Mouse (Mus musculus): ENCODE measurements around the gene Blm.

Blm gene

GRCm38 (mm10) chr7:80535009-80535744 is at the start of gene Blm:
Gene Blm, minus strand, starts transcription at chr7:80535119.
- DNase-seq (ENCODE audit: low read depth, low spot score), result peak; percentile 98

GRCm38 (mm10) chr7:80583981-80584380 is 49.1 kb upstream of the Blm start:
- peak; percentile 71 for DNase-seq (ENCODE audit: low read depth, low spot score)

- DNase-seq (ENCODE audit: low read depth, low spot score), result no peak
These were observed 48.0 kb upstream of the Blm start for GRCm38 (mm10) chr7:80582821-80583451.

GRCm38 (mm10) chr7:80580368-80580767 is 45.4 kb upstream of the Blm start:
- peak; percentile 35 for DNase-seq (ENCODE audit: low read depth, low spot score)

GRCm38 (mm10) chr7:80577417-80577980 is 42.6 kb upstream of the Blm start:
- DNase-seq (ENCODE audit: low read depth, low spot score), result no peak

- peak; percentile 51 for DNase-seq (ENCODE audit: low read depth, low spot score)
These were observed 41.7 kb upstream of the Blm start for GRCm38 (mm10) chr7:80576626-80577025.

- DNase-seq (ENCODE audit: low read depth, low spot score), result no peak
These were observed 40.8 kb upstream of the Blm start for GRCm38 (mm10) chr7:80575750-80576149.

GRCm38 (mm10) chr7:80573076-80573475 is 38.2 kb upstream of the Blm start:
- no peak for DNase-seq (ENCODE audit: low read depth, low spot score)

GRCm38 (mm10) chr7:80567982-80568381 is 33.1 kb upstream of the Blm start:
- peak; percentile 69 for DNase-seq (ENCODE audit: low read depth, low spot score)

GRCm38 (mm10) chr7:80561931-80562330 is 27.0 kb upstream of the Blm start:
- DNase-seq (ENCODE audit: low read depth, low spot score), result no peak

GRCm38 (mm10) chr7:80561271-80561670 is 26.4 kb upstream of the Blm start:
- no peak for DNase-seq (ENCODE audit: low read depth, low spot score)

GRCm38 (mm10) chr7:80558572-80558971 is 23.7 kb upstream of the Blm start:
- no peak for DNase-seq (ENCODE audit: low read depth, low spot score)

GRCm38 (mm10) chr7:80558101-80558500 is 23.2 kb upstream of the Blm start:
- DNase-seq (ENCODE audit: low read depth, low spot score), result peak; percentile 61

GRCm38 (mm10) chr7:80557161-80557560 is 22.2 kb upstream of the Blm start:
- no peak for DNase-seq (ENCODE audit: low read depth, low spot score)

- no peak for DNase-seq (ENCODE audit: low read depth, low spot score)
These were observed 21.2 kb upstream of the Blm start for GRCm38 (mm10) chr7:80556166-80556565.

- DNase-seq (ENCODE audit: low read depth, low spot score), result peak; percentile 23
These were observed 20.2 kb upstream of the Blm start for GRCm38 (mm10) chr7:80555146-80555545.

- DNase-seq (ENCODE audit: low read depth, low spot score), result peak; percentile 20
These were observed 19.5 kb upstream of the Blm start for GRCm38 (mm10) chr7:80554180-80555021.

- DNase-seq (ENCODE audit: low read depth, low spot score), result no peak
These were observed 13.8 kb upstream of the Blm start for GRCm38 (mm10) chr7:80548513-80549260.

- DNase-seq (ENCODE audit: low read depth, low spot score), result no peak
These were observed 7.4 kb upstream of the Blm start for GRCm38 (mm10) chr7:80542139-80542831.

GRCm38 (mm10) chr7:80539581-80539980 is 4.7 kb upstream of the Blm start:
- peak; percentile 83 for DNase-seq (ENCODE audit: low read depth, low spot score)
